Mouse (Mus musculus): ENCODE data around the gene Ankrd36.
"Not testable (repeated sequence)": the region's sequence is repeated elsewhere in the genome, so short reads cannot be mapped to it uniquely, and the experiment has no call there.

Gene Ankrd36

GRCm38 (mm10) chr11:5545457-5545856, 24.0 kb upstream of the Ankrd36 start:
- in situ Hi-C loops (cut with MboI, MseI), result no loop called here

DNA sequence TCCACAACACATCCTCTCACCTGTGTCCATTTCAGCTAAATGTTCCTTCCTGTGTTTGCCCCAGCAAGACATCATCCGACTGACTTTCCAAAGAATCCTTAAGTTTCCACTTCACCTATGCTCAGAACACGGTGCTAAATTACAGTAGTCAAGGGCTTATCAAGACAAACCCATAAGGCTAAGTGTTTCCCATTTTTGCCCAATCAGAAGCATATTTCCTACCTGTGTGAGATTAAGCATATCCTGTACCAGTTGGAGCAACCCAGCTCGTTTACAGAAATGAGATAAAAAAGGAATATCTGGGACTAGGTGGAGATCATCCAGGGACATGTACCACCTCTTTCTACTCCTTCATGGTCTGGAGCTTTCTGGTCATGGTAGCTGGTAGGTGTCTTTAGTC, 22.8 kb upstream of the Ankrd36 start:
- in situ Hi-C loops (cut with MboI, MseI), result no loop called here

GRCm38 (mm10) chr11:5551430-5551829, 18.1 kb upstream of the Ankrd36 start:
- in situ Hi-C loops (cut with MboI, MseI), result no loop called here

DNA sequence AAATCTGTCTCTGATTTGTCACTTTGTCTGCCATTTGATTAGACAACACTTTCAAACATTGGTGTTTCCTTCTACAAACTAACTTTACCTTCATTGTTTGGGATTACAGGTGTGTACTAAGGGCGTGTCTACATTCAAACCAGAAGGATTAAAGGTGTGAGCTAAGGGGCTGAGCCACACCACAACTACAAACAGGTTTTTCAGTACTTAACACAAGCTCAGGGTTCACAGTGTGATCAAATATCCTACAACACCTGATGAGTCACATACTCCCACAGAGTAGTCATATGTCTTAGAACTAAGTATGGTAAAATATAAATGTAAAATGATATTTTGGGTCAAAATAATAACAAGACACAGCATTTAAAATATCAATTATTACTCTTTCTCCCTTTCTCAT, 17.6 kb upstream of the Ankrd36 start:
- in situ Hi-C loops (cut with MboI, MseI), result no loop called here

- in situ Hi-C loops (cut with MboI, MseI), result loop anchor here (5.0 kb wide), 1 partner anchor 72 kb away; no protein-coding TSS in a partner anchor
These were observed 9.2 kb upstream of the Ankrd36 start for GRCm38 (mm10) chr11:5560273-5560672.

GRCm38 (mm10) chr11:5562625-5563268, 6.7 kb upstream of the Ankrd36 start:
- in situ Hi-C loops (cut with MboI, MseI), result loop anchor here (5.0 kb wide), 1 partner anchor 70 kb away; no protein-coding TSS in a partner anchor

- in situ Hi-C loops (cut with MboI, MseI), result loop anchor here (5.0 kb wide), 1 partner anchor 68 kb away; no protein-coding TSS in a partner anchor
These were observed 5.6 kb upstream of the Ankrd36 start for GRCm38 (mm10) chr11:5563898-5564297.

GRCm38 (mm10) chr11:5565596-5565995, 3.9 kb upstream of the Ankrd36 start:
- in situ Hi-C loops (cut with MboI, MseI), result no loop called here

- in situ Hi-C loops (cut with MboI, MseI), result no loop called here
These were observed 3.0 kb upstream of the Ankrd36 start for GRCm38 (mm10) chr11:5566506-5566905.

DNA sequence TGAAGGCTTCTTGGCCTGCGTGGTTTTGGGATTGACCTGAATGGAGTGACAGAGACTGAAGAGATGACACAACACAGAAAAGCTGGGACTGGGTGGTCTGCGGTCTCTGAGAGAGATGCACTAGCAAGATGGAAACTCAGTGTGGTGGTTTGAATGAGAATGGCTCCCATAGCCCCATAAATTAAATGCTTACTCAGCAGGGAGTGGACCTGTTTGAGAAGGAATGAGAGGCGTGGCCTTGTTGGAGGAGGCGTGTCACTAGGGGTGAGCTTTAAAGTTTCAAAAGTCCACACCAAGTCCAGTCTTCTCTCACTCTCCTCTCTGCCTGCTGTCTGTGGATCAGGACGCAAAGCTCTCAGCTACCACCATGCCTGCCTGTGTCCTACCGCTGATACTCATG, 1.8 kb upstream of the Ankrd36 start:
- in situ Hi-C loops (cut with MboI, MseI), result no loop called here

- in situ Hi-C loops (cut with MboI, MseI), result no loop called here
These were observed 1.4 kb upstream of the Ankrd36 start for GRCm38 (mm10) chr11:5568082-5568481.

DNA sequence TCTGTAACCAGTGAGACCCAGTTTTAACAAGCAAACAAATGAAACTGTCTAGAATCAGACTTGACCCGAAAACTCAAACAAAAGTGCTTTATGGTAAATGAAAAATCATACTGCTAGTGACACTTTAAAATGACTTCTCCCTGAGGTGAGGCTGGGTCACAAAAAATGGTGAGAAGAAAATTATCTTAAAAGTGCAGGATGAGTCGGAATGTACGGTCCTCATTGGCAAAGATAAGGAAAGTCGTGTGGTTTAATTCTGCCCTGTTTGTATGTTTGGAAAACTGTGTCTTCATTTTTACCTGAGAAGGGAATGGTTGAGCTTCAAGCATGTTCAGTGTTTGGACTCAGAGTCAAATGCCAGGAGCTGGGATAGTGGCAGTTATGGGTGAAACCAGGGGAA, 2.4 kb downstream of the Ankrd36 start:
- in situ Hi-C loops (cut with MboI, MseI), result no loop called here

GRCm38 (mm10) chr11:5573821-5574220, 4.3 kb downstream of the Ankrd36 start:
- in situ Hi-C loops (cut with MboI, MseI), result no loop called here

DNA sequence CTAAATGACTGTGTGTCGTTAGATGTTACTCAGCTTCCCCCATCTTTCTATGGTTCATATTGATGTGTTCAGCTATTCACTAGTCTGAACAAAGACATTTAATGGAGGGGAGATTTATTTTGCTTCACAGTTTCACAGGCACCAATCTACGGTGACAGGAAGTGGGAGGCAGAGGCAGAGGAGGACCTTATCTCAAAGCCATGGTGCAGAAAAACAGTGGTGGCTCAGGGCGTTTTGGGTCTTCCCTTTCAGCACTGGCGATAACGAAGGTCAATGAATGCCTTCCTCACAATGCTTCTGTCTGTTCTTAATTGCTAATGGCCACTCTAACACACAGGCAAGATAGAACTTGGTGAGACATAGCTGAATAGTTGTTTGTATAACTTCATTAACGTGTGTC, 5.6 kb downstream of the Ankrd36 start:
- in situ Hi-C loops (cut with MboI, MseI), result no loop called here

- in situ Hi-C loops (cut with MboI, MseI), result no loop called here
These were observed 22.9 kb downstream of the Ankrd36 start for GRCm38 (mm10) chr11:5592336-5592735.

- in situ Hi-C loops (cut with MboI, MseI), result no loop called here
These were observed 25.9 kb downstream of the Ankrd36 start for GRCm38 (mm10) chr11:5595381-5595791.

- in situ Hi-C loops (cut with MboI, MseI), result no loop called here
These were observed 26.3 kb downstream of the Ankrd36 start for GRCm38 (mm10) chr11:5595792-5596191.

DNA sequence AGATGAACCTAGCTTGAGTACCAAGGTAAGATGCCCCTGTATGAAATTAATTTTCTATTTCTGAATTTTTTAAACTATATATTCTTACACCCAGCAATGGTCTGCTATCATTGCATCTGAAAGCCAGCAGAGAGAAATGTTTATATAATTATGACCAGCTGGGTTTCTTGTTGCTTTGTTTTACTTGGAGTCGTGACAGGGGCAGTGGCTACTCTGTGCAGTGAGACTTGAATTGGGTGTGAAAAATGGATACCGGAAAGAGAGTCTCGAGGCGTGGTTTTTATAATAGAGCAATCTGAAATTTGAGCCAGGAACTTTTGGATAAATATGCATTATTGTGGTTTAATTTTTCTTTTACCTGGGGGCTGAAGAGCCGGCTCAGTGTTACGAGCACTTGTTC, 27.3 kb downstream of the Ankrd36 start:
- in situ Hi-C loops (cut with MboI, MseI), result no loop called here

GRCm38 (mm10) chr11:5605421-5605820, 35.9 kb downstream of the Ankrd36 start:
- in situ Hi-C loops (cut with MboI, MseI), result no loop called here

DNA sequence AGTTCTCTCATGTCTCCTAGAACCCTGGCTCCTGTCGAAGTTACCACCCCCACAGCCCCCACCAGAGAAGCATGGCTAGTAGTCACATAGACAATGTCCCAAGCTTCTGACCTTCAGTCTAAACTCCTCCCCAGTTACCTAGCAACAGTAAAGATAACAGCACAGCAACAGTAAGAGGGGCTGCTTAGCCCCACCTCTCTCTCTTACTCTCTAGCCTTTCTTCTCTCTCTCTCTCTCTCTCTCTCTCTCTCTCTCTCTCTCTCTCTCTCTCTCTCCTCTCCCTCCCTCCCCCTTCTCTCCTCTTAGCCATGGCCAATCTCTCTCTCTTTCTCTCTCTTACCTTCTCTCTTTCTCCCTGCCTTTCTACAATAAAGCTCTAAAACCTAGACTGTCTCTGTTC, 42.4 kb downstream of the Ankrd36 start:
- in situ Hi-C loops (cut with MboI, MseI), result not testable (repeated sequence)

- in situ Hi-C loops (cut with MboI, MseI), result no loop called here
These were observed 45.0 kb downstream of the Ankrd36 start for GRCm38 (mm10) chr11:5614453-5614852.

- in situ Hi-C loops (cut with MboI, MseI), result loop anchor here (5.0 kb wide), 1 partner anchor 133 kb away; no protein-coding TSS in a partner anchor
These were observed 55.6 kb downstream of the Ankrd36 start for GRCm38 (mm10) chr11:5625101-5625500.

- in situ Hi-C loops (cut with MboI, MseI), result loop anchor here (5.0 kb wide), 1 partner anchor 137 kb away; no protein-coding TSS in a partner anchor
These were observed 59.5 kb downstream of the Ankrd36 start for GRCm38 (mm10) chr11:5629033-5629432.

DNA sequence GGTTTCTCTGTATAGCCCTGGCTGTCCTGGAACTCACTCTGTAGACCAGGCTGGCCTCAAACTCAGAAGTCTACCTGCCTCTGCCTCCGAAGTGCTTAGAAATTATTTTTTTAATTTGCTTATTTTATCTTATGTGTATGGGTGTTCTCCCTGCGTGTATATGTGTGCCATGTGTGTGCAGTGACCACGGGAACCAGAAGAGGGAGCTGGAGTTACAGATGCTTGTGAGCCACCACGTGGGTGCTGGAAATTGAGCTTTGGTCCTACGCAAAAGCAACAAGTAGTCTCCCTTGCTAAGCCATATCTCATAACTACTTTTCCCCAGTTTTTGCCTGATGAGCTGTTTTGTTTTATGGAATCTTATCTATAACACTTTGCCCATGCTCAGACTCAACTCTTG, 73.6 kb downstream of the Ankrd36 start:
- in situ Hi-C loops (cut with MboI, MseI), result no loop called here

Measured in T-helper 2 cell (primary cell).